In the genomic region with DNA sequence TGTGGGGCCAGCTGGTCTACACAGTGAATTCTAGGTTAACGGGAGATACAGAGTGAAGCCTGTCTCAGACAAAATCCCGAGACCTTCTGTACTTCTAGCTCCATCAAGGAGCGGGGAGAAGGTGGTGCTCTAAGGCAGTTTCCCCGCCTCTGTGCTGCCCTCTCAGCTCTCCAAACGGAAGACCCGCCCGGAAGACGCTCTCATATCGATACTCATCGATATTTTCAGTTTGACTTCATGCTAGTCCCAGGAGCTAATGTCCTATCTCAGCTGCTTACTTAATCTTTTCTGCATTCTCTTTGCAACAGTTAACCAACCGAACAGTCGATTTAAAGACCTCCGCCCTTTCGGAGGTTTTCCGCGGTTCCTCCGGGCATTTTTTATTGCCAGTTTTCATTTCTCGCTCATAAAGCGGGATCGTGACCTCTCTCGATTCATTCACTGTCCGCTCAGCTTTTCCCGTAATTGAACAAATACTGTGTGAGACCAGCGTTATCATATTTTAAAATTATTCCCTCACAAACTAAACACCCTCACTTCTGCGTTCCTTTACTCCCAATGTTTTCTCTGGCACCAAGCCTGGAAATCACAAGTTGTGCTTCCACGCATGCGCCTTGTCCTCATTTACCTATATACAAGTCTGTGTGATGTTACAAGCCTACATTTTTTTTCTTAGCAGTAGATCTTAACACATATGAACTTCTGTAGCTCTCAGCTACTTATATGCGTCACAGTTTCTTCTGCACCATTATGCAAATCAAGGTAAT, we compare ENCODE assay signal across 12 mouse cellular contexts. TPM values are rescaled to one million over a fixed set of nuclear protein-coding genes. Genes with fewer than 3 reads are reported as not detected.
A peak's percentile ranks its signal among the peaks of the same experiment; 100 is the strongest.
DNase-seq lines count a peak whose midpoint lies in the region; ATAC-seq and TF ChIP-seq lines count a peak whose summit lies in the region.
"Had no signal": no experiment of that assay in that cellular context is flagged by ENCODE, and none has a peak within 500 bp of the region (broad histone marks: within the 10 kb centered on the region; RNA-seq: fewer than 3 reads in every experiment).

No protein-coding gene starts in this region.

- 77% methylated on average over 28 of the region's 28 CpGs for WGBS in hindbrain, embryonic 14.5 days
- WGBS in hindbrain, embryonic 11.5 days = 82% methylated on average over 28 of the region's 28 CpGs
- WGBS in limb, embryonic 12.5 days = 72% methylated on average over 28 of the region's 28 CpGs

- H3K9ac ChIP-seq in hindbrain, embryonic 14.5 days = no peak overlapping the region
- H3K9ac ChIP-seq in hindbrain, embryonic 11.5 days (ENCODE audit: low read depth, low read length) = no peak overlapping the region
- 0 out of 2 replicates have a peak overlapping the region, but pooled peaks have one; percentile 36 for H3K9ac ChIP-seq in CH12.LX (ENCODE audit: insufficient read depth, low read depth)
- H3K9ac ChIP-seq in limb, embryonic 12.5 days (replicated peaks) = no peak overlapping the region
- H3K9ac ChIP-seq: embryonic facial prominence, embryonic 12.5 days had no signal

- dilution Hi-C loops in CH12.LX (cut with MboI; ENCODE audit: extremely low pct_ligation_motif_present, extremely low pct_unique_long_range_greater_than_20kb, low sequenced_read_pairs) = no loop called here

- H3K27me3 ChIP-seq in hindbrain, embryonic 14.5 days (ENCODE audit: control insufficient read depth, insufficient read depth, low read length) = no peaks in the 10 kb centered on the region
- no peaks in the 10 kb centered on the region for H3K27me3 ChIP-seq in hindbrain, embryonic 11.5 days (ENCODE audit: control insufficient read depth, insufficient read depth, low read length)
- peaks cover 59% of the 10 kb centered on the region for H3K27me3 ChIP-seq in CH12.LX (replicated peaks)
- no peaks in the 10 kb centered on the region for H3K27me3 ChIP-seq in limb, embryonic 12.5 days
- H3K27me3 ChIP-seq: embryonic facial prominence, embryonic 12.5 days had no signal

- in situ Hi-C loops in CH12.LX (cut with MboI; ENCODE audit: low pct_ligation_motif_present, low pct_unique_long_range_greater_than_20kb, low sequenced_read_pairs) = no loop called here

- TF ChIP-seq CTCF in CH12.LX (conservative IDR thresholded peaks at IDR 0.05 in 1 of 2, IDR thresholded peaks at IDR 0.05 in 1 of 2; ENCODE audit: low read depth in 2 of 2, low read length in 2 of 2) = no peak

- H3K9me3 ChIP-seq in hindbrain, embryonic 14.5 days (ENCODE audit: control insufficient read depth, low read length) = no peaks in the 10 kb centered on the region
- no peaks in the 10 kb centered on the region for H3K9me3 ChIP-seq in hindbrain, embryonic 11.5 days (ENCODE audit: control insufficient read depth, low read length)
- H3K9me3 ChIP-seq in CH12.LX (replicated peaks; ENCODE audit: low read length) = no peaks in the 10 kb centered on the region
- no peaks in the 10 kb centered on the region for H3K9me3 ChIP-seq in limb, embryonic 12.5 days
- H3K9me3 ChIP-seq: embryonic facial prominence, embryonic 12.5 days had no signal

- no peak overlapping the region for H3K27ac ChIP-seq in hindbrain, embryonic 14.5 days
- no peak overlapping the region for H3K27ac ChIP-seq in hindbrain, embryonic 11.5 days (ENCODE audit: low read depth, low read length)
- no peak overlapping the region for H3K27ac ChIP-seq in CH12.LX (ENCODE audit: insufficient read depth, low read depth)
- H3K27ac ChIP-seq in brown adipose tissue, adult 24 weeks (replicated peaks; ENCODE audit: low read depth, low read length) = no peak overlapping the region
- H3K27ac ChIP-seq in limb, embryonic 12.5 days = no peak overlapping the region
- H3K27ac ChIP-seq: embryonic facial prominence, embryonic 12.5 days had no signal

- ATAC-seq in hindbrain, embryonic 14.5 days (ENCODE audit: low FRiP score) = no peak
- no peak for ATAC-seq in hindbrain, embryonic 11.5 days (ENCODE audit: low FRiP score)
- ATAC-seq in limb, embryonic 12.5 days (ENCODE audit: insufficient number of reproducible peaks, insufficient read depth, low FRiP score, low TSS enrichment, low read depth) = no peak

- 0 out of 2 replicates have a peak overlapping the region, but pooled peaks have one; percentile 4 for H3K4me2 ChIP-seq in hindbrain, embryonic 14.5 days (replicated peaks)
- no peak overlapping the region for H3K4me2 ChIP-seq in hindbrain, embryonic 11.5 days (replicated peaks; ENCODE audit: low read depth, low read length)
- H3K4me2 ChIP-seq in CH12.LX (ENCODE audit: insufficient read depth, low read depth, poor library complexity, severe bottlenecking) = peak overlapping the region; percentile 99
- H3K4me2 ChIP-seq in limb, embryonic 12.5 days = peak overlapping the region; percentile 24
- H3K4me2 ChIP-seq: embryonic facial prominence, embryonic 12.5 days had no signal

- no peak for DNase-seq in hindbrain, embryonic 14.5 days (ENCODE audit: low spot score)
- DNase-seq in hindbrain, embryonic 11.5 days (ENCODE audit: low spot score) = no peak
- DNase-seq in CH12.LX (ENCODE audit: extremely low read depth) = peak; percentile 61
- no peak for DNase-seq in right cerebral cortex, adult 2 months (ENCODE audit: low spot score in 2 of 2)
- DNase-seq in thymus, adult 18-20 months = no peak
- DNase-seq in adipocyte (ENCODE audit: low spot score) = no peak
- DNase-seq: left cerebral cortex, postnatal 4 days had no signal

- TF ChIP-seq EP300 in CH12.LX (IDR thresholded peaks at IDR 0.05; ENCODE audit: low read length) = peak; percentile 94

- H3K79me2 ChIP-seq in CH12.LX (replicated peaks; ENCODE audit: control insufficient read depth, extremely low read depth, insufficient read depth, poor library complexity, severe bottlenecking) = no peaks in the 10 kb centered on the region

- H3K4me3 ChIP-seq in hindbrain, embryonic 14.5 days (replicated peaks; ENCODE audit: low read length) = no peak overlapping the region
- no peak overlapping the region for H3K4me3 ChIP-seq in hindbrain, embryonic 11.5 days (ENCODE audit: low read depth, low read length)
- H3K4me3 ChIP-seq in CH12.LX (replicated peaks in 1 of 3; ENCODE audit: low read depth in 2 of 3, low read length in 2 of 3, poor library complexity in 1 of 3) = peak overlapping the region; percentile 12 to 32 (median 28)
- H3K4me3 ChIP-seq in brown adipose tissue, adult 24 weeks (ENCODE audit: insufficient read depth, low read depth, low read length) = peak overlapping the region; percentile 26
- H3K4me3 ChIP-seq in limb, embryonic 12.5 days (replicated peaks) = peak overlapping the region; percentile 12
- H3K4me3 ChIP-seq: embryonic facial prominence, embryonic 12.5 days had no signal

- no peak for TF ChIP-seq POLR2A in CH12.LX (IDR thresholded peaks at IDR 0.05; ENCODE audit: low read depth, low read length)

- no peaks in the 10 kb centered on the region for H3K4me1 ChIP-seq in hindbrain, embryonic 14.5 days (replicated peaks; ENCODE audit: control insufficient read depth, insufficient read depth, low read length)
- no peaks in the 10 kb centered on the region for H3K4me1 ChIP-seq in hindbrain, embryonic 11.5 days (replicated peaks; ENCODE audit: control insufficient read depth, insufficient read depth, low read length)
- H3K4me1 ChIP-seq in CH12.LX (ENCODE audit: control insufficient read depth in 1 of 2, insufficient read depth in 2 of 2) = peaks cover 8 to 21% of the 10 kb centered on the region in 2 experiments; a peak in 3 of 4 replicates
- no peaks in the 10 kb centered on the region for H3K4me1 ChIP-seq in brown adipose tissue, adult 24 weeks (ENCODE audit: control insufficient read depth, insufficient read depth, insufficient read length, low read length)
- no peaks in the 10 kb centered on the region for H3K4me1 ChIP-seq in limb, embryonic 12.5 days (replicated peaks)
- H3K4me1 ChIP-seq: embryonic facial prominence, embryonic 12.5 days had no signal

- TF ChIP-seq RAD21 in CH12.LX (IDR thresholded peaks at IDR 0.05; ENCODE audit: low read depth, low read length) = no peak

- H3K36me3 ChIP-seq in hindbrain, embryonic 14.5 days (replicated peaks; ENCODE audit: control insufficient read depth, insufficient read depth) = no peaks in the 10 kb centered on the region
- no peaks in the 10 kb centered on the region for H3K36me3 ChIP-seq in hindbrain, embryonic 11.5 days (ENCODE audit: control insufficient read depth, insufficient read depth, low read length)
- H3K36me3 ChIP-seq in CH12.LX (replicated peaks in 1 of 2; ENCODE audit: control insufficient read depth in 1 of 2, insufficient read depth in 1 of 2, low read length in 1 of 2) = no peaks in the 10 kb centered on the region
- H3K36me3 ChIP-seq in limb, embryonic 12.5 days = no peaks in the 10 kb centered on the region
- H3K36me3 ChIP-seq: embryonic facial prominence, embryonic 12.5 days had no signal

TF ChIP-seq in CH12.LX, 34 proteins besides CTCF, POLR2A, EP300 and RAD21 (continues in another document):
- no peak for TF ChIP-seq CHD1 (IDR thresholded peaks at IDR 0.05; ENCODE audit: low read depth, low read length)

RNA-seq across cellular contexts. Expression of a gene that starts 10.9 kb away (rescaled TPM):
- 54.1 and 64.9 TPM in 2 replicates for polyA plus RNA-seq in hindbrain, embryonic 14.5 days (2014; fragmentation: Nextera tagmentation; extraction: Ambion mirVana)
- polyA plus RNA-seq in hindbrain, embryonic 11.5 days (2014; fragmentation: Nextera tagmentation; extraction: Ambion mirVana) = 55.0 and 59.4 TPM in 2 replicates
- total RNA-seq in CH12.LX (2012; rRNA removed) (59.7 and 69.9 TPM in 2 replicates), CH12.LX (2014; rRNA removed) (37.8 and 39.5 TPM in 2 replicates)
- 56.2 and 67.2 TPM in 2 replicates for polyA plus RNA-seq in CH12.LX (2012; ENCODE audit: insufficient read length, low read depth)
- 14.3 and 18.3 TPM in 2 replicates for polyA plus RNA-seq in brown adipose tissue, adult 24 weeks (2012; ENCODE audit: insufficient read depth, insufficient read length, missing spikeins)
- 55.1 and 58.0 TPM in 2 replicates for polyA plus RNA-seq in limb, embryonic 12.5 days (2016; fragmentation: Nextera tagmentation; extraction: Ambion mirVana)

RNA-seq across cellular contexts. Expression of a gene that starts 17.3 kb away (rescaled TPM):
- polyA plus RNA-seq in hindbrain, embryonic 14.5 days (2014; fragmentation: Nextera tagmentation; extraction: Ambion mirVana) = 0.48 and 4.0 TPM in 2 replicates
- 0.21 and 1.6 TPM in 2 replicates for polyA plus RNA-seq in hindbrain, embryonic 11.5 days (2014; fragmentation: Nextera tagmentation; extraction: Ambion mirVana)
- total RNA-seq in CH12.LX (2012; rRNA removed) (not detected in 2 replicates), CH12.LX (2014; rRNA removed) (not detected in 2 replicates)
- polyA plus RNA-seq in CH12.LX (2012; ENCODE audit: insufficient read length, low read depth) = not detected in 2 replicates
- polyA plus RNA-seq in brown adipose tissue, adult 24 weeks (2012; ENCODE audit: insufficient read depth, insufficient read length, missing spikeins) = 0.79 TPM in 1 of 2 replicates, not detected in the other
- polyA plus RNA-seq in limb, embryonic 12.5 days (2016; fragmentation: Nextera tagmentation; extraction: Ambion mirVana) = 1.1 TPM in 1 of 2 replicates, not detected in the other
- total RNA-seq: hematopoietic stem cell, adult 5-6 weeks; MEL had no signal

RNA-seq across cellular contexts. Expression of a gene that starts 17.4 kb away (rescaled TPM):
- 45.3 and 49.7 TPM in 2 replicates for polyA plus RNA-seq in hindbrain, embryonic 14.5 days (2014; fragmentation: Nextera tagmentation; extraction: Ambion mirVana)
- polyA plus RNA-seq in hindbrain, embryonic 11.5 days (2014; fragmentation: Nextera tagmentation; extraction: Ambion mirVana) = 20.8 and 25.8 TPM in 2 replicates
- total RNA-seq in CH12.LX (2012; rRNA removed) (not detected in 2 replicates), CH12.LX (2014; rRNA removed) (not detected in 2 replicates)
- polyA plus RNA-seq in CH12.LX (2012; ENCODE audit: insufficient read length, low read depth) = not detected in 2 replicates
- polyA plus RNA-seq in brown adipose tissue, adult 24 weeks (2012; ENCODE audit: insufficient read depth, insufficient read length, missing spikeins) = 244 and 297 TPM in 2 replicates
- 7.9 and 13.0 TPM in 2 replicates for polyA plus RNA-seq in limb, embryonic 12.5 days (2016; fragmentation: Nextera tagmentation; extraction: Ambion mirVana)
- total RNA-seq: MEL had no signal

Comparison
In these comparisons a context has a peak if more than half of its experiments do, and no peak if none do; other contexts are left out.
1. H3K4me3 ChIP-seq: peak in CH12.LX (3 of 3), brown adipose tissue, adult 24 weeks (single experiment) and limb, embryonic 12.5 days (single experiment); none in hindbrain, embryonic 14.5 days (single experiment) and hindbrain, embryonic 11.5 days (single experiment).